ENCODE assay signal across 8 mouse cellular contexts in genomic region chr2:174110783-174111549, GRCm38 (mm10). TPM values are rescaled to one million over a fixed set of nuclear protein-coding genes. Genes with fewer than 3 reads are reported as not detected.
A peak's percentile ranks its signal among the peaks of the same experiment; 100 is the strongest.
DNase-seq lines count a peak whose midpoint lies in the region; ATAC-seq and TF ChIP-seq lines count a peak whose summit lies in the region.

No protein-coding gene starts in this region.

- ATAC-seq in forebrain, embryonic 14.5 days: peak; percentile 51
- peak; percentile 51 for ATAC-seq in lung, embryonic 15.5 days (ENCODE audit: borderline replicate concordance, extremely low read depth, low FRiP score, low TSS enrichment)

- H3K27ac ChIP-seq in cerebellum, adult 2 months (ENCODE audit: insufficient read depth, low read length): peak overlapping the region; percentile 46
- H3K27ac ChIP-seq in forebrain, embryonic 14.5 days (ENCODE audit: low read depth, low read length): no peak overlapping the region
- H3K27ac ChIP-seq in lung, embryonic 15.5 days: peak overlapping the region; percentile 63
- no peak overlapping the region for H3K27ac ChIP-seq in olfactory bulb, adult 2 months (ENCODE audit: insufficient read depth, low read depth, low read length)

- peak overlapping the region; percentile 81 for H3K9ac ChIP-seq in forebrain, embryonic 14.5 days (ENCODE audit: low read length)
- peak overlapping the region; percentile 80 for H3K9ac ChIP-seq in lung, embryonic 15.5 days

- H3K27me3 ChIP-seq in cerebellum, adult 2 months (ENCODE audit: control insufficient read depth, insufficient read depth, low read length): no peaks in the 10 kb centered on the region
- H3K27me3 ChIP-seq in forebrain, embryonic 14.5 days (replicated peaks; ENCODE audit: control insufficient read depth, insufficient read depth, low read length): no peaks in the 10 kb centered on the region
- H3K27me3 ChIP-seq in lung, embryonic 15.5 days: no peaks in the 10 kb centered on the region

- peak overlapping the region; percentile 54 for H3K4me3 ChIP-seq in cerebellum, adult 2 months (replicated peaks; ENCODE audit: insufficient read depth, low read depth, low read length)
- peak overlapping the region; percentile 43 for H3K4me3 ChIP-seq in forebrain, embryonic 14.5 days (ENCODE audit: low read depth, low read length)
- peak overlapping the region; percentile 65 for H3K4me3 ChIP-seq in lung, embryonic 15.5 days
- peak overlapping the region; percentile 47 for H3K4me3 ChIP-seq in olfactory bulb, adult 2 months (ENCODE audit: insufficient read depth, low read depth, low read length)

- peak in 1 of 2 experiments; percentile 69 for DNase-seq in cerebellum, adult 2 months
- DNase-seq in cerebellum, postnatal 25 days: no peak
- DNase-seq in T-cell, adult 2 months (ENCODE audit: low spot score): peak; percentile 43
- DNase-seq in forebrain, embryonic 14.5 days (ENCODE audit: low spot score): peak; percentile 25
- DNase-seq in induced T-regulatory cell, adult 2 months (ENCODE audit: low read depth): peak; percentile 59
- DNase-seq in layer of hippocampus, postnatal 25 days (ENCODE audit: extremely low spot score in 1 of 2, low spot score in 1 of 2): no peak

- H3K9me3 ChIP-seq in forebrain, embryonic 14.5 days (replicated peaks; ENCODE audit: control insufficient read depth, low read length): no peaks in the 10 kb centered on the region
- H3K9me3 ChIP-seq in lung, embryonic 15.5 days: no peaks in the 10 kb centered on the region

- no peak for TF ChIP-seq CTCF in cerebellum, adult 2 months (IDR thresholded peaks at IDR 0.05; ENCODE audit: borderline replicate concordance, insufficient read depth, low read depth, low read length)
- TF ChIP-seq CTCF in olfactory bulb, adult 2 months (IDR thresholded peaks at IDR 0.05; ENCODE audit: insufficient read depth, low read depth, low read length): no peak

- WGBS in cerebellum, adult 2 months: 54% methylated on average over 33 of the region's 33 CpGs
- WGBS in forebrain, embryonic 14.5 days: 56% methylated on average over 33 of the region's 33 CpGs
- 43% methylated on average over 33 of the region's 33 CpGs for WGBS in lung, embryonic 15.5 days
- WGBS in olfactory bulb, adult 2 months: 79% methylated on average over 33 of the region's 33 CpGs

- no peaks in the 10 kb centered on the region for H3K36me3 ChIP-seq in forebrain, embryonic 14.5 days (ENCODE audit: control insufficient read depth, insufficient read depth, low read length)
- peaks cover 12% of the 10 kb centered on the region for H3K36me3 ChIP-seq in lung, embryonic 15.5 days

- 0 out of 2 replicates have a peak, but pooled peaks have one; percentile 3 for TF ChIP-seq POLR2A in cerebellum, adult 2 months (IDR thresholded peaks at IDR 0.05; ENCODE audit: borderline replicate concordance, insufficient read depth, low read length)
- no peak for TF ChIP-seq POLR2A in olfactory bulb, adult 2 months (IDR thresholded peaks at IDR 0.05; ENCODE audit: insufficient read depth, low read depth, low read length)

- peak overlapping the region; percentile 77 for H3K4me2 ChIP-seq in forebrain, embryonic 14.5 days (ENCODE audit: low read length)
- peak overlapping the region; percentile 92 for H3K4me2 ChIP-seq in lung, embryonic 15.5 days

- no peaks in the 10 kb centered on the region; the same call in 1 of the 2 replicates for H3K4me1 ChIP-seq in cerebellum, adult 2 months (ENCODE audit: control insufficient read depth, insufficient read depth, low read length)
- H3K4me1 ChIP-seq in forebrain, embryonic 14.5 days (ENCODE audit: control insufficient read depth, insufficient read depth, low read length): peaks cover 6% of the 10 kb centered on the region; the same call in 1 of the 2 replicates
- peaks cover 13% of the 10 kb centered on the region for H3K4me1 ChIP-seq in lung, embryonic 15.5 days
- peaks cover 6% of the 10 kb centered on the region for H3K4me1 ChIP-seq in olfactory bulb, adult 2 months (ENCODE audit: control insufficient read depth, insufficient read depth, low read length)

RNA-seq across cellular contexts. Expression of gene Npepl1, which starts 0.8 kb away (rescaled TPM):
- 44.3 and 48.2 TPM in 2 replicates for polyA plus RNA-seq in cerebellum, adult 2 months (2012; rRNA removed)
- polyA plus RNA-seq in forebrain, embryonic 14.5 days (2014; fragmentation: Nextera tagmentation; extraction: Ambion mirVana): 20.3 and 20.6 TPM in 2 replicates
- polyA plus RNA-seq in lung, embryonic 15.5 days (2015; fragmentation: Nextera tagmentation; extraction: Ambion mirVana): 66.3 and 66.7 TPM in 2 replicates
- polyA plus RNA-seq in olfactory bulb, adult 2 months (2012; ENCODE audit: insufficient read depth, insufficient read length, low replicate concordance, missing spikeins): not detected in 2 replicates
- 10 to 100 TPM; 12.2 to 12.8 TPM for total RNA-seq in layer of hippocampus, postnatal 25 days (2021)

RNA-seq across cellular contexts. Expression of gene Stx16, which starts 34.9 kb away (rescaled TPM):
- polyA plus RNA-seq in cerebellum, adult 2 months (2012; rRNA removed): 81.7 and 83.0 TPM in 2 replicates
- polyA plus RNA-seq in forebrain, embryonic 14.5 days (2014; fragmentation: Nextera tagmentation; extraction: Ambion mirVana): 9.1 and 9.2 TPM in 2 replicates
- polyA plus RNA-seq in lung, embryonic 15.5 days (2015; fragmentation: Nextera tagmentation; extraction: Ambion mirVana): 11.2 and 11.9 TPM in 2 replicates
- 78.7 TPM in 1 of 2 replicates, not detected in the other for polyA plus RNA-seq in olfactory bulb, adult 2 months (2012; ENCODE audit: insufficient read depth, insufficient read length, low replicate concordance, missing spikeins)
- total RNA-seq in layer of hippocampus, postnatal 25 days (2021): 10 to 100 TPM; 54.0 to 62.2 TPM

Comparison
In these comparisons a context has a peak if more than half of its experiments do, and no peak if none do; other contexts are left out.
1. DNase-seq: peak in T-cell, adult 2 months (single experiment), forebrain, embryonic 14.5 days (single experiment) and induced T-regulatory cell, adult 2 months (single experiment); none in cerebellum, postnatal 25 days (0 of 2) and layer of hippocampus, postnatal 25 days (0 of 2).
2. H3K27ac ChIP-seq: peak in cerebellum, adult 2 months (single experiment) and lung, embryonic 15.5 days (single experiment); none in forebrain, embryonic 14.5 days (single experiment) and olfactory bulb, adult 2 months (single experiment).
3. RNA of gene Npepl1, which starts 0.8 kb away (polyA plus RNA-seq): 66.3 to 66.7 TPM in lung, embryonic 15.5 days, 44.3 to 48.2 TPM in cerebellum, adult 2 months and 20.3 to 20.6 TPM in forebrain, embryonic 14.5 days; not detected in olfactory bulb, adult 2 months; every median in the first group is over 10 times any median in the second.
4. Peak in every context shown above with its lines, with median percentiles within 50 percentile points of each other: H3K4me3 ChIP-seq.